Mouse (Mus musculus): ENCODE results near the gene Dyrk2. TPM values are rescaled to one million over a fixed set of nuclear protein-coding genes. Genes with fewer than 3 reads are reported as not detected.

Dyrk2 gene
- polyA plus RNA-seq, 1 experiment from 2014 or later: 12.4 TPM

DNA sequence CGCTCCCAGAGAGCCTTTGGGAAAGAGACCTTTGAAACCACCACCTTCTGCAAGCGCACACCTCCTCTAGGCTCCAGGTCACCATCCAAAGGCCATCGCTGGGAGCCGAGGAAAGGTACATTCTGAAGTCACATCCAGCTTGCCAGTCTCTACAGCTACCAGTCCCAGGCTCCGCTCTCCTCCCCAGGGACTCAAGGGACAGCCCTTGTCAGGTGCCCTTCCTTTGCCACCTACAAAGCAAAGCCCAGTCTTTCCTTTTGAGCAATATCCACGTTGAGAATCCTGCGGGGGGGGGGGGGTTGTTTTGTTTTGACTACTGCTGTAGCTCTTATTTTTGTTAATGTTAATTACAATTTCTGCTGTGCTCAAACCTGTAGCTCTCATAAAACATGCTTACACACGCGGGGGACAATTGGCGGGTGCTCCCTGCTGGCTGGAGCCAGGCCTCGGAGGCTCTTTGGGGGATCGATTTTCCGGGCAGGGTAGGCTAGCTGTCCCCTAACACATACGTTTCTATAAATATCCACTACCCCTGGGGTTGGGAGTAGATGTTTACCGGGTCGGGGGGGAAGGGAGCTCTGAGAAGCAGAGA, 2.6 kb downstream of the Dyrk2 start:
- WGBS: 6% methylated on average over 16 of the region's 16 CpGs
- peak overlapping the region; percentile 97 for H3K27ac ChIP-seq (replicated peaks)
- ATAC-seq (ENCODE audit: low FRiP score, low read depth): no peak

GRCm38 (mm10) chr10:118864976-118865375, 5.0 kb downstream of the Dyrk2 start:
- no peak overlapping the region for H3K27ac ChIP-seq (replicated peaks)
- no peak for ATAC-seq (ENCODE audit: low FRiP score, low read depth)
- WGBS: 94% methylated on average over 7 of the region's 7 CpGs
- peaks cover 3% of the 10 kb centered on the region; the same call in 1 of the 2 replicates for H3K9me3 ChIP-seq
- H3K36me3 ChIP-seq: peaks cover 25% of the 10 kb centered on the region
- no peak overlapping the region for H3K9ac ChIP-seq
- H3K4me1 ChIP-seq (replicated peaks): peaks cover 38% of the 10 kb centered on the region
- no peaks in the 10 kb centered on the region for H3K27me3 ChIP-seq
- H3K4me3 ChIP-seq: no peak overlapping the region
- H3K4me2 ChIP-seq: no peak overlapping the region

More for the DNA sequence above, 2.6 kb downstream of the Dyrk2 start:
- Histone ChIP-seq H3K9me3 (no peaks in the 10 kb centered on the region), H3K36me3 (peaks cover 5% of the 10 kb centered on the region; the same call in 1 of the 2 replicates), H3K9ac (peak overlapping the region; percentile 95), H3K4me1 (replicated peaks) (peaks cover 45% of the 10 kb centered on the region), H3K27me3 (no peaks in the 10 kb centered on the region), H3K4me2 (peak overlapping the region; percentile 91), H3K4me3 (peak overlapping the region; percentile 97)

DNA sequence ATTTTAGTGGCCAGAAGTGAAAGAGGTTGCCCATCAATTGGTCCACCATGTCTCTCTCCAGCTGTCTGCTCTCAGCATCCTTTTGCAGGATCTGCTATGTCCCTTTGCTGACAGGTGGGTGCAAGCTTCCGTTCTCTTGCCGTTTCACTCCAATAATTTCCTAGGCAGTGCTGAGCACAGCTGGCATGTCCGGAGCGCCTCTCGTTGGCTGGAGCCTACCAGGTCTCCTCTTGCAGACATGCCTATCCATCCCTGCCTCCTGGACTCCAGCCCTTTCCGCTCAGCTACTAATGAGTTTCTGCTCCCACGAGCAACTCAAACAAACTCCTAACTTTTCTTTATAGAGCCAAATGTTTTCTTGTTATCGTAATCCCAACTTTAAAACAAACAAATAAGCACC, 6.4 kb downstream of the Dyrk2 start:
- Histone ChIP-seq H3K36me3 (peaks cover 36% of the 10 kb centered on the region), H3K4me1 (replicated peaks) (peaks cover 36% of the 10 kb centered on the region), H3K9me3 (peaks cover 3% of the 10 kb centered on the region; the same call in 1 of the 2 replicates), H3K4me2 (no peak overlapping the region), H3K27me3 (no peaks in the 10 kb centered on the region), H3K9ac (no peak overlapping the region), H3K4me3 (no peak overlapping the region), H3K27ac (replicated peaks) (no peak overlapping the region)
- ATAC-seq (ENCODE audit: low FRiP score, low read depth): no peak
- WGBS: 74% methylated on average over 8 of the region's 8 CpGs

- no peak overlapping the region for H3K4me3 ChIP-seq
- H3K27me3 ChIP-seq: no peaks in the 10 kb centered on the region
- H3K9ac ChIP-seq: no peak overlapping the region
- no peak overlapping the region for H3K4me2 ChIP-seq
- H3K4me1 ChIP-seq (replicated peaks): peaks cover 33% of the 10 kb centered on the region
- peaks cover 3% of the 10 kb centered on the region; the same call in 1 of the 2 replicates for H3K9me3 ChIP-seq
- no peak overlapping the region for H3K27ac ChIP-seq (replicated peaks)
- H3K36me3 ChIP-seq: peaks cover 41% of the 10 kb centered on the region
- 86% methylated on average over 4 of the region's 4 CpGs for WGBS
- no peak for ATAC-seq (ENCODE audit: low FRiP score, low read depth)
Observed at GRCm38 (mm10) chr10:118862233-118862632, 7.8 kb downstream of the Dyrk2 start.

DNA sequence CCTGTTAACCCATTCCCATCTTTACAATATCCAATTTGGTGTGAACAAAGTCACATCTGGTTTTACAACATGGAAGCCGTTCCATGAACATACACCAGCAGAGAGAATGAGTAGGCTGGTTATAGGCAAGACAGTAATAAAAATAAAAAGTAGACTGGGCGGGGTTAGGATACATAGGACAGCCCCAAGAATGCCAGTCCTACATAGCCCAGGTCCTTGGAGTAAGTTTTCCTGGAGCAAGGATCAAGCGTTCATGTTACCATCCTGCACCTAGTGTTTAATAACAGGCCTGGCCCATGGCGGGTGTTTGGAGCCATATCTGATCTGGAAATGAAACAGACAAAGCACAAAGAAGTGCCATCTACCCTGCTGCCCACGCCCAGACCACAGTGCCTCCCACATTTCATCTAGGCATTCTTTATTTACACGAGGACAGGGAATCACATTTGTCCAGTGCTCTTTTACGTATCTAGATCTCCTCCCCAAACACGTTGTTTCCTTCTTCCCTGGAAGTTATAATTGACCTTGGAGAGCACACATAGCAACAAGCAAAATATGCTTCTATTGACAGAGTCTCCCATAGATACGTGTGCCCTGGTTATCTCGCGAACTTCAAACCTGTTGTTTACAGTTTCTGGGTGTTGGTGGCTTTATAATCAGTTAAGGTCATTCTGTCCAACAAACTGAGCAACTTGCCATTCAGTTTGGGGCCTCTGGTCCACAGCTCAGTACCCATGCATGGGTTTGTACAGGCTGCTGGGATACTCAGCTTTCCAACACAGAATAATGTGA, 8.6 kb downstream of the Dyrk2 start:
- Histone ChIP-seq H3K4me1 (replicated peaks) (peaks cover 25% of the 10 kb centered on the region), H3K4me3 (no peak overlapping the region), H3K36me3 (peaks cover 45% of the 10 kb centered on the region), H3K27me3 (no peaks in the 10 kb centered on the region), H3K27ac (replicated peaks) (no peak overlapping the region), H3K9me3 (peaks cover 3% of the 10 kb centered on the region; the same call in 1 of the 2 replicates), H3K4me2 (no peak overlapping the region), H3K9ac (no peak overlapping the region)
- WGBS: 96% methylated on average over 11 of the region's 11 CpGs
- ATAC-seq (ENCODE audit: low FRiP score, low read depth): no peak

DNA sequence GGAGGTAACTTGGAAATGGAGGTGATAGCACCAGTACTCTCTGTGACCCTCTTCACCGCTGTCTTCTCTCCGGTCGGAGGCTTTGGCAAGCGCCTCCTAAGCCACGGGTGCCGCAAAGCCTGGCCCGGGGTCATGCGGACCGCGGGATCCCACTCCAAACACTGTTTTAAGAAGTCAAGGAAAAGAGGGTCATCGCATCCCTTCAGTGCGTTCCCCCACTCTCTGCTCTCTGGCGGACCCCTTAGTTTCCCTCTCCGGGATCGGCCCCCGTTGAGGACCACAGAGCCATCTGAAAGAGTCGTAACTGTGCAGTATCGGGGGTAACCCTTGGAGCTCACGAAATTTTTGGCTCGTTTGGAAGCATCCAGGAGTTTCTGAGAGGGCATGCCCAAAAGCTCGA, 10.4 kb downstream of the Dyrk2 start:
- peaks cover 46% of the 10 kb centered on the region for H3K36me3 ChIP-seq

GRCm38 (mm10) chr10:118854641-118855040, 15.4 kb downstream of the Dyrk2 start:
- 0 out of 2 replicates have a peak, but pooled peaks cover 4% of the 10 kb centered on the region for H3K4me1 ChIP-seq (replicated peaks)
- 95% methylated on average over 9 of the region's 9 CpGs for WGBS

More for the DNA sequence above, 10.4 kb downstream of the Dyrk2 start:
- peaks cover 3% of the 10 kb centered on the region; the same call in 1 of the 2 replicates for H3K9me3 ChIP-seq
- H3K9ac ChIP-seq: no peak overlapping the region
- WGBS: 96% methylated on average over 21 of the region's 21 CpGs
- no peak overlapping the region for H3K4me3 ChIP-seq
- no peaks in the 10 kb centered on the region for H3K27me3 ChIP-seq
- no peak overlapping the region for H3K27ac ChIP-seq (replicated peaks)
- no peak overlapping the region for H3K4me2 ChIP-seq
- peaks cover 10% of the 10 kb centered on the region; the same call in 1 of the 2 replicates for H3K4me1 ChIP-seq (replicated peaks)
- no peak for ATAC-seq (ENCODE audit: low FRiP score, low read depth)

GRCm38 (mm10) chr10:118852554-118852953, 17.5 kb downstream of the Dyrk2 start:
- H3K9me3 ChIP-seq: no peaks in the 10 kb centered on the region
- peak overlapping the region; percentile 19; the same call in 1 of the 2 replicates for H3K4me2 ChIP-seq
- no peaks in the 10 kb centered on the region for H3K27me3 ChIP-seq
- 0 out of 2 replicates have a peak, but pooled peaks cover 4% of the 10 kb centered on the region for H3K4me1 ChIP-seq (replicated peaks)
- no peak for ATAC-seq (ENCODE audit: low FRiP score, low read depth)
- 0 out of 2 replicates have a peak, but pooled peaks cover 7% of the 10 kb centered on the region for H3K36me3 ChIP-seq
- no peak overlapping the region for H3K9ac ChIP-seq
- WGBS: 71% methylated on average over 16 of the region's 16 CpGs
- H3K27ac ChIP-seq (replicated peaks): no peak overlapping the region
- no peak overlapping the region for H3K4me3 ChIP-seq

More at GRCm38 (mm10) chr10:118854641-118855040, 15.4 kb downstream of the Dyrk2 start:
- Histone ChIP-seq H3K9me3 (no peaks in the 10 kb centered on the region), H3K27ac (replicated peaks) (no peak overlapping the region), H3K36me3 (peaks cover 20% of the 10 kb centered on the region), H3K4me2 (no peak overlapping the region), H3K27me3 (no peaks in the 10 kb centered on the region), H3K4me3 (no peak overlapping the region), H3K9ac (no peak overlapping the region)
- ATAC-seq (ENCODE audit: low FRiP score, low read depth): no peak

DNA sequence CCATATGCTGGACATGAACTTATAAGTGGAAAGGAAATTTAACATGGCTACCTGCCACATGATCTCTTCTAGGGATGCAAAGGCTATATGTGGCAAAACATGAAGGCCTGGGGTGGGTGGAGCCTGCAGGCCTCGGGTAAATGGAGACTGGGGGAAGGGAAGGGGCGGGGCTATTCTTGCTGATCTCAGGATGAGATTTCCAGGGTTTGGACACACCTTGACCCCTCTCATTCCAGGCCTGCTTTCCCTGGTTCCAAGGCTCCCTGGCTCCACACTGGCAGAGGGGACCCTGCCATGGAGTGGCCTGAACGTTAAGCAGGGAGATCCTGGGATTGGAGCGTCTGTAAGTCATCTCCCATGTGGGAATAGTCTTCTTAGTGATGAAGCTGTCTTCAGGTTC, 21.5 kb downstream of the Dyrk2 start:
- Histone ChIP-seq H3K4me2 (no peak overlapping the region), H3K36me3 (no peaks in the 10 kb centered on the region), H3K4me3 (no peak overlapping the region), H3K4me1 (replicated peaks) (no peaks in the 10 kb centered on the region), H3K27me3 (no peaks in the 10 kb centered on the region), H3K9me3 (no peaks in the 10 kb centered on the region), H3K9ac (no peak overlapping the region), H3K27ac (replicated peaks) (no peak overlapping the region)
- 82% methylated on average over 4 of the region's 4 CpGs for WGBS
- ATAC-seq (ENCODE audit: low FRiP score, low read depth): no peak

GRCm38 (mm10) chr10:118846991-118847545, 22.9 kb downstream of the Dyrk2 start:
- Histone ChIP-seq H3K27ac (replicated peaks) (no peak overlapping the region), H3K4me1 (replicated peaks) (no peaks in the 10 kb centered on the region), H3K36me3 (no peaks in the 10 kb centered on the region), H3K9me3 (no peaks in the 10 kb centered on the region), H3K27me3 (no peaks in the 10 kb centered on the region), H3K4me3 (no peak overlapping the region), H3K4me2 (no peak overlapping the region), H3K9ac (no peak overlapping the region)
- ATAC-seq (ENCODE audit: low FRiP score, low read depth): no peak
- 49% methylated on average over 10 of the region's 10 CpGs for WGBS

- H3K27me3 ChIP-seq: no peaks in the 10 kb centered on the region
- H3K36me3 ChIP-seq: no peaks in the 10 kb centered on the region
- H3K4me1 ChIP-seq (replicated peaks): no peaks in the 10 kb centered on the region
- no peak for ATAC-seq (ENCODE audit: low FRiP score, low read depth)
- H3K4me2 ChIP-seq: no peak overlapping the region
- WGBS: 92% methylated on average over 9 of the region's 9 CpGs
- H3K27ac ChIP-seq (replicated peaks): no peak overlapping the region
- no peak overlapping the region for H3K9ac ChIP-seq
- H3K4me3 ChIP-seq: no peak overlapping the region
- H3K9me3 ChIP-seq: no peaks in the 10 kb centered on the region
Observed at GRCm38 (mm10) chr10:118840598-118840997, 29.4 kb downstream of the Dyrk2 start.

Measured in hindbrain, embryonic 15.5 days (tissue).